Mouse (Mus musculus): Measurements from ENCODE around the gene Tuba4a. TPM values are rescaled to one million over a fixed set of nuclear protein-coding genes. Genes with fewer than 3 reads are reported as not detected.
A peak's percentile ranks its signal among the peaks of the same experiment; 100 is the strongest.

Tuba4a gene
- polyA plus RNA-seq, 1 experiment from 2014 or later, result 21.3 TPM

- no peak for TF ChIP-seq CTCF (IDR thresholded peaks at IDR 0.05; ENCODE audit: low read depth)
- H3K27ac ChIP-seq (ENCODE audit: low read depth), result peak overlapping the region; percentile 0; the same call in 1 of the 2 replicates
- H3K27me3 ChIP-seq (ENCODE audit: insufficient read depth, low read length), result peaks cover 41% of the 10 kb centered on the region
Observed at GRCm38 (mm10) chr1:75217893-75218226, 1.8 kb downstream of the Tuba4a start.

GRCm38 (mm10) chr1:75216797-75217585 lies 2.7 kb downstream of the Tuba4a start:
- no peak overlapping the region for H3K27ac ChIP-seq (ENCODE audit: low read depth)
- ATAC-seq (ENCODE audit: insufficient read depth), result no peak
- no peaks in the 10 kb centered on the region; the same call in 1 of the 2 replicates for H3K4me1 ChIP-seq (ENCODE audit: insufficient read depth)
- H3K4me2 ChIP-seq, result peak overlapping the region; percentile 99
- peaks cover 40% of the 10 kb centered on the region for H3K36me3 ChIP-seq (ENCODE audit: insufficient read depth)
- 64% methylated on average over 13 of the region's 13 CpGs for WGBS
- H3K9ac ChIP-seq, result no peak overlapping the region
- H3K27me3 ChIP-seq (ENCODE audit: insufficient read depth, low read length), result peaks cover 41% of the 10 kb centered on the region
- no peak for TF ChIP-seq CTCF (IDR thresholded peaks at IDR 0.05; ENCODE audit: low read depth)
- no peak for DNase-seq
- H3K9me3 ChIP-seq (ENCODE audit: low read depth, low read length), result no peaks in the 10 kb centered on the region
- H3K4me3 ChIP-seq (ENCODE audit: low read depth, low read length), result peak overlapping the region; percentile 53; the same call in 1 of the 2 replicates

More at GRCm38 (mm10) chr1:75217893-75218226, 1.8 kb downstream of the Tuba4a start:
- DNase-seq, result no peak
- ATAC-seq (ENCODE audit: insufficient read depth), result no peak
- H3K36me3 ChIP-seq (ENCODE audit: insufficient read depth), result peaks cover 32% of the 10 kb centered on the region
- H3K9me3 ChIP-seq (ENCODE audit: low read depth, low read length), result no peaks in the 10 kb centered on the region
- peak overlapping the region; percentile 99 for H3K4me2 ChIP-seq
- WGBS, result 3% methylated on average over 6 of the region's 6 CpGs
- H3K4me3 ChIP-seq (ENCODE audit: low read depth, low read length), result peak overlapping the region; percentile 53
- H3K9ac ChIP-seq, result peak overlapping the region; percentile 54
- no peaks in the 10 kb centered on the region; the same call in 1 of the 2 replicates for H3K4me1 ChIP-seq (ENCODE audit: insufficient read depth)

GRCm38 (mm10) chr1:75215785-75216184 lies 3.9 kb downstream of the Tuba4a start:
- Histone ChIP-seq H3K9ac (no peak overlapping the region), H3K9me3 (ENCODE audit: low read depth, low read length) (no peaks in the 10 kb centered on the region), H3K4me1 (ENCODE audit: insufficient read depth) (no peaks in the 10 kb centered on the region; the same call in 1 of the 2 replicates), H3K27me3 (ENCODE audit: insufficient read depth, low read length) (peaks cover 35% of the 10 kb centered on the region), H3K4me3 (ENCODE audit: low read depth, low read length) (no peak overlapping the region), H3K4me2 (no peak overlapping the region), H3K36me3 (ENCODE audit: insufficient read depth) (peaks cover 43% of the 10 kb centered on the region), H3K27ac (ENCODE audit: low read depth) (no peak overlapping the region)
- TF ChIP-seq CTCF (IDR thresholded peaks at IDR 0.05; ENCODE audit: low read depth), result no peak
- ATAC-seq (ENCODE audit: insufficient read depth) (no peak), DNase-seq (no peak)
- WGBS, result 92% methylated on average over 9 of the region's 9 CpGs

- Histone ChIP-seq H3K4me1 (ENCODE audit: insufficient read depth) (peaks cover 3% of the 10 kb centered on the region; the same call in 1 of the 2 replicates), H3K27ac (ENCODE audit: low read depth) (no peak overlapping the region), H3K4me2 (no peak overlapping the region), H3K36me3 (ENCODE audit: insufficient read depth) (peaks cover 43% of the 10 kb centered on the region), H3K9me3 (ENCODE audit: low read depth, low read length) (no peaks in the 10 kb centered on the region), H3K27me3 (ENCODE audit: insufficient read depth, low read length) (peaks cover 26% of the 10 kb centered on the region), H3K4me3 (ENCODE audit: low read depth, low read length) (no peak overlapping the region), H3K9ac (no peak overlapping the region)
- no peak for TF ChIP-seq CTCF (IDR thresholded peaks at IDR 0.05; ENCODE audit: low read depth)
- DNase-seq, result no peak
- WGBS, result 60% methylated on average over 5 of the region's 5 CpGs
- no peak for ATAC-seq (ENCODE audit: insufficient read depth)
Observed at GRCm38 (mm10) chr1:75214886-75215285, 4.8 kb downstream of the Tuba4a start.

- H3K4me1 ChIP-seq (ENCODE audit: insufficient read depth), result peaks cover 4% of the 10 kb centered on the region; the same call in 1 of the 2 replicates
- peaks cover 21% of the 10 kb centered on the region for H3K27me3 ChIP-seq (ENCODE audit: insufficient read depth, low read length)
- peaks cover 43% of the 10 kb centered on the region for H3K36me3 ChIP-seq (ENCODE audit: insufficient read depth)
- ATAC-seq (ENCODE audit: insufficient read depth) (no peak), DNase-seq (no peak)
- H3K4me2 ChIP-seq, result no peak overlapping the region
- TF ChIP-seq CTCF (IDR thresholded peaks at IDR 0.05; ENCODE audit: low read depth), result no peak
- peak overlapping the region; percentile 54 for H3K27ac ChIP-seq (ENCODE audit: low read depth)
- H3K9ac ChIP-seq, result no peak overlapping the region
- H3K4me3 ChIP-seq (ENCODE audit: low read depth, low read length), result no peak overlapping the region
- H3K9me3 ChIP-seq (ENCODE audit: low read depth, low read length), result no peaks in the 10 kb centered on the region
- 59% methylated on average over 2 of the region's 2 CpGs for WGBS
Observed at GRCm38 (mm10) chr1:75214442-75214841, 5.2 kb downstream of the Tuba4a start.

- Histone ChIP-seq H3K4me2 (0 out of 2 replicates have a peak overlapping the region, but pooled peaks have one; percentile 7), H3K9me3 (ENCODE audit: low read depth, low read length) (no peaks in the 10 kb centered on the region), H3K9ac (no peak overlapping the region), H3K4me1 (ENCODE audit: insufficient read depth) (peaks cover 4% of the 10 kb centered on the region; the same call in 1 of the 2 replicates), H3K4me3 (ENCODE audit: low read depth, low read length) (no peak overlapping the region), H3K27me3 (ENCODE audit: insufficient read depth, low read length) (peaks cover 8% of the 10 kb centered on the region), H3K27ac (ENCODE audit: low read depth) (no peak overlapping the region), H3K36me3 (ENCODE audit: insufficient read depth) (peaks cover 43% of the 10 kb centered on the region)
- WGBS, result 85% methylated on average over 7 of the region's 7 CpGs
- ATAC-seq (ENCODE audit: insufficient read depth), result no peak
- no peak for TF ChIP-seq CTCF (IDR thresholded peaks at IDR 0.05; ENCODE audit: low read depth)
- DNase-seq, result no peak
Observed at GRCm38 (mm10) chr1:75213096-75213495, 6.6 kb downstream of the Tuba4a start.

- WGBS, result 71% methylated on average over 4 of the region's 4 CpGs
- no peak for TF ChIP-seq CTCF (IDR thresholded peaks at IDR 0.05; ENCODE audit: low read depth)
- Histone ChIP-seq H3K36me3 (ENCODE audit: insufficient read depth) (peaks cover 43% of the 10 kb centered on the region), H3K4me3 (ENCODE audit: low read depth, low read length) (no peak overlapping the region), H3K4me2 (0 out of 2 replicates have a peak overlapping the region, but pooled peaks have one; percentile 7), H3K27ac (ENCODE audit: low read depth) (no peak overlapping the region), H3K9me3 (ENCODE audit: low read depth, low read length) (no peaks in the 10 kb centered on the region), H3K27me3 (ENCODE audit: insufficient read depth, low read length) (peaks cover 4% of the 10 kb centered on the region; the same call in 1 of the 2 replicates), H3K9ac (no peak overlapping the region), H3K4me1 (ENCODE audit: insufficient read depth) (peaks cover 4% of the 10 kb centered on the region; the same call in 1 of the 2 replicates)
- ATAC-seq (ENCODE audit: insufficient read depth) (no peak), DNase-seq (no peak)
Observed at GRCm38 (mm10) chr1:75212542-75212941, 7.1 kb downstream of the Tuba4a start.

Measured in lung, embryonic 14.5 days (tissue).